Mouse (Mus musculus) neural tube, embryonic 10.5 days (tissue): ENCODE data around the gene Mms19.

Experiments used
- DNase-seq: peaks from one replicate; pipeline ENCODE4 v3.0.0-alpha.2; 2017; ENCODE audit warnings: low spot score; ENCODE audit errors: extremely low spot score

Mms19 gene

GRCm38 (mm10) chr19:41900495-41901090 is 80.4 kb downstream of the Mms19 start:
- DNase-seq: no peak

- DNase-seq: no peak
Observed at GRCm38 (mm10) chr19:41898860-41899259, 82.1 kb downstream of the Mms19 start.

- no peak for DNase-seq
Observed at GRCm38 (mm10) chr19:41896319-41896711, 84.6 kb downstream of the Mms19 start.

DNA sequence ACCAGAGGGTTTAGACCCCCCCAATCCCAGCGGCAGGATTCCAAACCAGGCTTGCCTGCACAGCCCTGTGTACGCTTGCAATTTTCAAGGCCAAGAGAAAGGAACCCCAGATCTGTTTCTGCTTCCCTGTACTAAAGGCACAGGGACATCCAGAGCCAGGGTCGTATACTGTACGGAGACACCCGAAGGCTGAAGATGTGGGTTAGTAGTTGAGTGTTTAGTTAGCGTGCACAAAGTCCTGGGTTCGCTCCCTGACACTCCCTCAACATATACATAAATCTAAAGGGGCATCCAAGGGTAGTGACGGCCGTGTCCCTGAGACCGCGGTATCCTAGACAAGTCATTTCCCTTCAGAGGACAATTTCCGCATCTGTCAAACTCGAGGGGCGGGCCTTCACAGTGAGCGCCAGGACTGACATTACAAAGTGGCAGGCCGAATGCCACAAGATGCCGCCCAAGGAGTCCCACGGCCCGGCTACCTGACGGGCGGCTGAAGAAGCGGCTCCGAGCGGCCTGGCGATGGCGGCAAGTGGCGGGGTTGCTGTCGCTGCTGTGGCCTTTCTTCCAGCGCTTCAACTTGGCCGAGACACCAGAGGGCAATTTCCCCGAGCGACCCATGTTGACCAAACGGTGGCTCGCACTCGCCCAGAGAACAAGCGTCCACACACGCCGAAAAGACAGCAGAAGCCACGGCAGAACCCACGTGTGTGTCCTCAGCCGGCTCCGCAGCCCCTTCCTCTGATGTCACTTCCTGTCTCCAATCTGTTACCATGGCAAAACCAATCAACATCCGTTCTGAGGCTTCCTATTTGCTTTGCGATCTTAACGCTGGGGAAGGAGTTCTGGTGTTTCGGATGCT is 85.3 kb downstream of the Mms19 start, which contains the start of gene Rrp12:
TSS of gene Rrp12 (minus strand) at position 714 of the 859 bp plus-strand sequence.
- peak; percentile 78 for DNase-seq

GRCm38 (mm10) chr19:41894959-41895358 is 86.0 kb downstream of the Mms19 start:
- no peak for DNase-seq
